Mouse (Mus musculus) MEL (cell line): ENCODE data around the gene Phf12. TPM values are rescaled to one million over a fixed set of nuclear protein-coding genes. Genes with fewer than 3 reads are reported as not detected.

Experiments used
- DNase-seq: peaks from one replicate; pipeline ENCODE4 v3.0.0; 2011; ENCODE audit warnings: low read depth, low spot score
- H3K27ac ChIP-seq: 2 replicates; pipeline ENCODE4 v1.5.1; 2012; ENCODE audit warnings: low read depth, mild to moderate bottlenecking, control low read depth, low read length, moderate library complexity; ENCODE audit not compliant: control insufficient read depth
- H3K27me3 ChIP-seq, 2 experiments: fragments of 150-350 bp in 1 of 2; sonication (generic) in 1 of 2; 2 replicates each; pipeline ENCODE4 v1.6.1; 2012; ENCODE audit warnings: low read length in 2 of 2, mild to moderate bottlenecking in 2 of 2, improper control_type of control experiment in 1 of 2, moderate library complexity in 1 of 2; ENCODE audit not compliant: insufficient read depth in 2 of 2, control insufficient read depth in 1 of 2
- H3K36me3 ChIP-seq, 2 experiments: 2 replicates each; pipeline ENCODE4 v1.6.1; 2012 to 2014; ENCODE audit warnings: low read length in 2 of 2, improper control_type of control experiment in 1 of 2, inconsistent platforms in 1 of 2, mild to moderate bottlenecking in 1 of 2; ENCODE audit not compliant: insufficient read depth in 2 of 2, control insufficient read depth in 1 of 2
- H3K4me1 ChIP-seq, 2 experiments: fragments of 150-350 bp in 1 of 2; sonication (generic) in 1 of 2; 2 replicates each; pipeline ENCODE4 v1.6.1; 2012; ENCODE audit warnings: low read length in 2 of 2, improper control_type of control experiment in 1 of 2, mild to moderate bottlenecking in 1 of 2; ENCODE audit not compliant: insufficient read depth in 2 of 2, control insufficient read depth in 1 of 2
- H3K4me3 ChIP-seq, 2 experiments: fragments of 150-350 bp in 1 of 2; sonication (generic) in 1 of 2; 2 replicates each; pipeline ENCODE4 v1.5.1; 2012; ENCODE audit warnings: low read depth in 2 of 2, low read length in 2 of 2, mild to moderate bottlenecking in 2 of 2, moderate library complexity in 2 of 2, control low read depth in 1 of 2, improper control_type of control experiment in 1 of 2; ENCODE audit not compliant: control insufficient read depth in 1 of 2, insufficient read depth in 1 of 2
- H3K79me2 ChIP-seq: 2 replicates; pipeline ENCODE4 v1.6.1; 2012; ENCODE audit warnings: mild to moderate bottlenecking, low read length, moderate library complexity; ENCODE audit not compliant: control insufficient read depth, poor library complexity, insufficient read depth
- H3K9ac ChIP-seq: 2 replicates; pipeline ENCODE4 v1.6.1; 2012; ENCODE audit warnings: low read depth, mild to moderate bottlenecking, control low read depth, low read length, moderate library complexity; ENCODE audit not compliant: control insufficient read depth, poor library complexity, severe bottlenecking
- H3K9me3 ChIP-seq: fragments of 150-350 bp; sonication (generic); replicated peaks from 2 replicates; pipeline ENCODE4 v1.6.1; 2012; ENCODE audit warnings: mild to moderate bottlenecking, low read length, improper control_type of control experiment, moderate library complexity; ENCODE audit not compliant: insufficient read depth
- BHLHE40 ChIP-seq: IDR thresholded peaks from 2 replicates; pipeline ENCODE4 v1.6.1; 2012; ENCODE audit warnings: low read depth, mild to moderate bottlenecking, inconsistent platforms, low read length, improper control_type of control experiment, borderline replicate concordance
- CHD1 ChIP-seq: IDR thresholded peaks from 2 replicates; pipeline ENCODE4 v1.6.1; 2012; ENCODE audit warnings: low read depth, mild to moderate bottlenecking, inconsistent platforms, low read length, improper control_type of control experiment
- CHD2 ChIP-seq: IDR thresholded peaks from 2 replicates; pipeline ENCODE4 v1.6.1; 2011; ENCODE audit warnings: low read length, improper control_type of control experiment
- ELF1 ChIP-seq: IDR thresholded peaks from 2 replicates; pipeline ENCODE4 v1.6.1; 2014; ENCODE audit warnings: low read depth, mild to moderate bottlenecking, inconsistent platforms, low read length, improper control_type of control experiment, moderate library complexity
- EP300 ChIP-seq, 2 experiments: IDR thresholded peaks; 2 replicates each; pipeline ENCODE4 v1.6.1; 2011; ENCODE audit warnings: improper control_type of control experiment in 2 of 2, low read length in 2 of 2, low read depth in 1 of 2, mild to moderate bottlenecking in 1 of 2
- ETS1 ChIP-seq: IDR thresholded peaks from 2 replicates; pipeline ENCODE4 v1.6.1; 2012; ENCODE audit warnings: low read depth, mild to moderate bottlenecking, inconsistent platforms, low read length, improper control_type of control experiment, moderate library complexity
- GABPA ChIP-seq: IDR thresholded peaks from 2 replicates; pipeline ENCODE4 v1.6.1; 2012; ENCODE audit warnings: low read depth, mild to moderate bottlenecking, inconsistent platforms, low read length, improper control_type of control experiment, moderate library complexity
- GATA1 ChIP-seq: IDR thresholded peaks from 2 replicates; pipeline ENCODE4 v1.6.1; 2011; ENCODE audit warnings: low read depth, low read length, improper control_type of control experiment
- HCFC1 ChIP-seq: IDR thresholded peaks from 2 replicates; pipeline ENCODE4 v1.6.1; 2012; ENCODE audit warnings: low read depth, mild to moderate bottlenecking, inconsistent platforms, low read length, improper control_type of control experiment, moderate library complexity
- JUND ChIP-seq: IDR thresholded peaks from 2 replicates; pipeline ENCODE4 v1.6.1; 2011; ENCODE audit warnings: low read depth, mild to moderate bottlenecking, improper control_type of control experiment, low read length
- KAT2A ChIP-seq: conservative IDR thresholded peaks from 2 replicates; pipeline ENCODE4 v1.6.1; 2012; ENCODE audit warnings: low read depth, low read length, improper control_type of control experiment, inconsistent platforms
- MAFK ChIP-seq: IDR thresholded peaks from 2 replicates; pipeline ENCODE4 v1.6.1; 2011; ENCODE audit warnings: low read depth, mild to moderate bottlenecking, low read length, improper control_type of control experiment, borderline replicate concordance
- MAX ChIP-seq: IDR thresholded peaks from 2 replicates; pipeline ENCODE4 v1.6.1; 2011; ENCODE audit warnings: low read length, improper control_type of control experiment
- MXI1 ChIP-seq: IDR thresholded peaks from 2 replicates; pipeline ENCODE4 v1.6.1; 2011; ENCODE audit warnings: mild to moderate bottlenecking, low read depth, low read length, improper control_type of control experiment
- MYB ChIP-seq: IDR thresholded peaks from 2 replicates; pipeline ENCODE4 v1.6.1; 2011; ENCODE audit warnings: mild to moderate bottlenecking, low read depth, low read length, improper control_type of control experiment
- MYC ChIP-seq: IDR thresholded peaks from 2 replicates; pipeline ENCODE4 v1.6.1; 2011; ENCODE audit warnings: low read depth, mild to moderate bottlenecking, low read length, improper control_type of control experiment, moderate library complexity
- NELFE ChIP-seq: IDR thresholded peaks from 2 replicates; pipeline ENCODE4 v1.6.1; 2011; ENCODE audit warnings: low read depth, low read length, improper control_type of control experiment
- NRF1 ChIP-seq: IDR thresholded peaks from 2 replicates; pipeline ENCODE4 v1.6.1; 2014; ENCODE audit warnings: low read depth, mild to moderate bottlenecking, inconsistent platforms, low read length, improper control_type of control experiment, moderate library complexity; ENCODE audit not compliant: poor library complexity, insufficient read depth, severe bottlenecking
- POLR2A ChIP-seq, 2 experiments: IDR thresholded peaks; 2 replicates each; pipeline ENCODE4 v1.6.1; 2011 to 2012; ENCODE audit warnings: low read length in 2 of 2, mild to moderate bottlenecking in 2 of 2, control low read depth in 1 of 2, improper control_type of control experiment in 1 of 2, low read depth in 1 of 2, moderate library complexity in 1 of 2; ENCODE audit not compliant: control insufficient read depth in 1 of 2, insufficient read depth in 1 of 2, poor library complexity in 1 of 2
- POLR2AphosphoS2 ChIP-seq: IDR thresholded peaks from 2 replicates; pipeline ENCODE4 v1.6.1; 2011; ENCODE audit warnings: low read length, improper control_type of control experiment
- POLR2AphosphoS5 ChIP-seq: IDR thresholded peaks from 2 replicates; pipeline ENCODE4 v1.6.1; 2012; ENCODE audit warnings: low read depth, borderline replicate concordance, mild to moderate bottlenecking, inconsistent platforms, low read length, moderate library complexity, mixed read lengths
- SIN3A ChIP-seq: IDR thresholded peaks from 2 replicates; pipeline ENCODE4 v1.6.1; 2012; ENCODE audit warnings: low read length, improper control_type of control experiment, inconsistent platforms
- TAL1 ChIP-seq: IDR thresholded peaks from 2 replicates; pipeline ENCODE4 v1.6.1; 2012; ENCODE audit warnings: mild to moderate bottlenecking, inconsistent platforms, low read length, moderate library complexity, mixed read lengths
- TBP ChIP-seq: IDR thresholded peaks from 2 replicates; pipeline ENCODE4 v1.8.0; 2011; ENCODE audit warnings: low read depth, low read length, improper control_type of control experiment
- TCF12 ChIP-seq: IDR thresholded peaks from 2 replicates; pipeline ENCODE4 v1.6.1; 2014; ENCODE audit warnings: low read depth, mild to moderate bottlenecking, inconsistent platforms, low read length, improper control_type of control experiment, moderate library complexity
- UBTF ChIP-seq: IDR thresholded peaks from 2 replicates; pipeline ENCODE4 v1.6.1; 2012; ENCODE audit warnings: low read depth, mild to moderate bottlenecking, inconsistent platforms, low read length, improper control_type of control experiment, moderate library complexity, borderline replicate concordance; ENCODE audit not compliant: insufficient read depth
- USF1 ChIP-seq: IDR thresholded peaks from 2 replicates; pipeline ENCODE4 v1.6.1; 2014; ENCODE audit warnings: low read depth, mild to moderate bottlenecking, inconsistent platforms, low read length, improper control_type of control experiment, moderate library complexity
- ZC3H11A ChIP-seq: IDR thresholded peaks from 2 replicates; pipeline ENCODE4 v1.6.1; 2012; ENCODE audit warnings: low read depth, mild to moderate bottlenecking, inconsistent platforms, low read length, improper control_type of control experiment
- ZNF384 ChIP-seq: IDR thresholded peaks from 2 replicates; pipeline ENCODE4 v1.6.1; 2012; ENCODE audit warnings: low read depth, mild to moderate bottlenecking, inconsistent platforms, low read length, improper control_type of control experiment
- polyA plus RNA-seq, 2 experiments: library from polyadenylated mRNA; stranded (reverse) in 1 of 2; unstranded in 1 of 2; fragments of >175 nt in 1 of 2; fragments of >200 nt in 1 of 2; gene quantifications; 2 replicates each; pipeline versions ENCODE4 v1.2.1 to v1.2.4; 2012; ENCODE audit warnings: low replicate concordance in 2 of 2, low read depth in 1 of 2; ENCODE audit not compliant: insufficient read length in 2 of 2, insufficient read depth in 1 of 2, missing spikeins in 1 of 2
- total RNA-seq: library from RNA; depleted of rRNA; stranded (reverse); fragments of 300-350 nt; gene quantifications from 2 replicates; pipeline ENCODE4 v1.2.3, GENCODE M21; 2012

The Phf12 gene
- total and polyA plus RNA-seq, 3 experiments = 20.7 to 56.9 (median 43.8) TPM

GRCm38 (mm10) chr11:77980281-77981204 lies 2.0 kb upstream of the Phf12 start (continued):
- no peak for TF ChIP-seq TCF12
- no peak for TF ChIP-seq ELF1
- TF ChIP-seq MYC = 0 out of 2 replicates have a peak, but pooled peaks have one; percentile 39
- no peak for TF ChIP-seq TAL1
- TF ChIP-seq MAX = peak; percentile 70
- TF ChIP-seq KAT2A = no peak
- TF ChIP-seq NELFE = no peak
- TF ChIP-seq HCFC1 = peak; percentile 62
- TF ChIP-seq EP300 (IDR thresholded peaks at IDR 0.05; ENCODE audit: low read depth in 1 of 2, low read length in 2 of 2) = no peak
- no peak for TF ChIP-seq UBTF
- 0 out of 2 replicates have a peak, but pooled peaks have one; percentile 29 for TF ChIP-seq TBP
- no peak for TF ChIP-seq BHLHE40
- TF ChIP-seq JUND = peak; percentile 97

- peaks cover 0 to 15% of the 10 kb centered on the region in 2 experiments; a peak in 2 of 4 replicates for H3K4me1 ChIP-seq
- peak overlapping the region; percentile 85 for H3K9ac ChIP-seq
- peak overlapping the region; percentile 94 for H3K27ac ChIP-seq
- H3K36me3 ChIP-seq = peaks cover 0 to 18% of the 10 kb centered on the region in 2 experiments
- peaks cover 42% of the 10 kb centered on the region for H3K79me2 ChIP-seq
- peak overlapping the region; percentile 49 to 65 for H3K4me3 ChIP-seq
- peak; percentile 99 for TF ChIP-seq CHD2
- TF ChIP-seq GATA1 = peak; percentile 20; the same call in 1 of the 2 replicates
- peak; percentile 83 for TF ChIP-seq TCF12
- peak; percentile 99 for TF ChIP-seq ZNF384
- TF ChIP-seq HCFC1 = peak; percentile 94
- TF ChIP-seq MYC = peak; percentile 83; the same call in 1 of the 2 replicates
- peak; percentile 98 for TF ChIP-seq SIN3A
- peak; percentile 33 to 97; a peak in 3 of 4 replicates for TF ChIP-seq POLR2A (IDR thresholded peaks at IDR 0.05; ENCODE audit: control insufficient read depth in 1 of 2, insufficient read depth in 1 of 2, low read depth in 1 of 2, low read length in 2 of 2, poor library complexity in 1 of 2)
- TF ChIP-seq NRF1 = peak; percentile 80
- no peak for TF ChIP-seq MAFK
- no peak for TF ChIP-seq JUND
- TF ChIP-seq ELF1 = peak; percentile 86
- peak; percentile 100 for TF ChIP-seq KAT2A
- peak; percentile 35; the same call in 1 of the 2 replicates for TF ChIP-seq MAX
- TF ChIP-seq NELFE = peak; percentile 73
- no peak for TF ChIP-seq MYB
- peak; percentile 97 for TF ChIP-seq POLR2AphosphoS2
- TF ChIP-seq POLR2AphosphoS5 = peak; percentile 82; the same call in 1 of the 2 replicates
- TF ChIP-seq ZC3H11A = no peak
- peak; percentile 66; the same call in 1 of the 2 replicates for TF ChIP-seq CHD1
- TF ChIP-seq USF1 = no peak
- peak; percentile 67; the same call in 1 of the 2 replicates for TF ChIP-seq ETS1
- TF ChIP-seq MXI1 = peak; percentile 71
- TF ChIP-seq GABPA = no peak; the same call in 1 of the 2 replicates
- TF ChIP-seq TBP = peak; percentile 94
- H3K27me3 ChIP-seq = peaks cover 0 to 3% of the 10 kb centered on the region in 2 experiments; a peak in 1 of 4 replicates
- no peaks in the 10 kb centered on the region for H3K9me3 ChIP-seq
- peak; percentile 100 for DNase-seq
Measured at GRCm38 (mm10) chr11:77981609-77982440, 729 bp upstream of the Phf12 start.
